Mouse (Mus musculus) layer of hippocampus, adult 9-11 months (tissue): Measurements from ENCODE around the gene Ola1.
A peak's percentile ranks its signal among the peaks of the same experiment; 100 is the strongest.

Experiments
- DNase-seq: peaks from one replicate; pipeline ENCODE4 v3.0.0; 2022

Gene Ola1

GRCm38 (mm10) chr2:73218913-73219312, at the start of gene Ola1:
Gene Ola1, minus strand, starts transcription at chr2:73218924.
- DNase-seq: no peak

- DNase-seq: no peak
These were observed 49.6 kb upstream of the Ola1 start for GRCm38 (mm10) chr2:73268281-73268680.

GRCm38 (mm10) chr2:73267818-73268217, 49.1 kb upstream of the Ola1 start:
- no peak for DNase-seq

GRCm38 (mm10) chr2:73267231-73267630, 48.5 kb upstream of the Ola1 start:
- DNase-seq: no peak

GRCm38 (mm10) chr2:73266623-73267022, 47.9 kb upstream of the Ola1 start:
- no peak for DNase-seq

- no peak for DNase-seq
These were observed 47.3 kb upstream of the Ola1 start for GRCm38 (mm10) chr2:73266011-73266410.

- DNase-seq: no peak
These were observed 46.0 kb upstream of the Ola1 start for GRCm38 (mm10) chr2:73264611-73265195.

- DNase-seq: no peak
These were observed 45.3 kb upstream of the Ola1 start for GRCm38 (mm10) chr2:73263794-73264610.

GRCm38 (mm10) chr2:73263172-73263765, 44.5 kb upstream of the Ola1 start:
- DNase-seq: no peak

- DNase-seq: no peak
These were observed 30.0 kb upstream of the Ola1 start for GRCm38 (mm10) chr2:73248701-73249100.

- DNase-seq: no peak
These were observed 22.6 kb upstream of the Ola1 start for GRCm38 (mm10) chr2:73241299-73241698.

- DNase-seq: no peak
These were observed 12.4 kb upstream of the Ola1 start for GRCm38 (mm10) chr2:73231081-73231480.

- peak; percentile 93 for DNase-seq
These were observed 4.7 kb downstream of the Ola1 start for GRCm38 (mm10) chr2:73213871-73214659.

GRCm38 (mm10) chr2:73213539-73213870, 5.2 kb downstream of the Ola1 start:
- no peak for DNase-seq

GRCm38 (mm10) chr2:73204328-73204727, 14.4 kb downstream of the Ola1 start:
- DNase-seq: no peak

GRCm38 (mm10) chr2:73188488-73188887, 30.2 kb downstream of the Ola1 start:
- DNase-seq: no peak

- no peak for DNase-seq
These were observed 33.5 kb downstream of the Ola1 start for GRCm38 (mm10) chr2:73185185-73185584.

GRCm38 (mm10) chr2:73169496-73169895, 49.2 kb downstream of the Ola1 start:
- no peak for DNase-seq

GRCm38 (mm10) chr2:73167126-73167525, 51.6 kb downstream of the Ola1 start:
- DNase-seq: peak; percentile 21

GRCm38 (mm10) chr2:73164666-73165065, 54.1 kb downstream of the Ola1 start:
- DNase-seq: no peak

GRCm38 (mm10) chr2:73160772-73161171, 58.0 kb downstream of the Ola1 start:
- no peak for DNase-seq

GRCm38 (mm10) chr2:73157202-73157601, 61.5 kb downstream of the Ola1 start:
- no peak for DNase-seq

- no peak for DNase-seq
These were observed 68.2 kb downstream of the Ola1 start for GRCm38 (mm10) chr2:73150526-73150925.
